Mouse (Mus musculus) macrophage (primary cell): Measurements from ENCODE around the gene Kcnh2. TPM values are rescaled to one million over a fixed set of nuclear protein-coding genes. Genes with fewer than 3 reads are reported as not detected.

Source experiments
- H3K27ac ChIP-seq: fragments of 350-480 bp; formaldehyde crosslinking; 2 replicates; pipeline ENCODE4 v1.9.0; 2021
- H3K36me3 ChIP-seq: fragments of 350-480 bp; formaldehyde crosslinking; 2 replicates; pipeline ENCODE4 v1.9.0; 2021; ENCODE audit errors: inconsistent target
- H3K4me3 ChIP-seq: fragments of 350-480 bp; formaldehyde crosslinking; 2 replicates; pipeline ENCODE4 v1.9.0; 2021; ENCODE audit errors: inconsistent target
- H3K79me2 ChIP-seq: fragments of 350-480 bp; formaldehyde crosslinking; 2 replicates; pipeline ENCODE4 v1.9.0; 2021; ENCODE audit errors: inconsistent target
- WGBS: methylation state at CpG from one replicate; pipeline ENCODE4 v1.1.7; 2026; ENCODE audit warnings: inconsistent platforms; ENCODE audit not compliant: missing documents; 5-methylcytosine and 5-hydroxymethylcytosine counted together
- polyA plus RNA-seq: library from polyadenylated mRNA; stranded (reverse); fragments of 250-400 nt; gene quantifications from 3 replicates; pipeline ENCODE4 v1.2.4, GENCODE M21; 2018; ENCODE audit warnings: inconsistent platforms

Gene Kcnh2
- polyA plus RNA-seq, 1 experiment from 2014 or later: not detected

- WGBS: 90% methylated on average over 12 of the region's 12 CpGs
- Histone ChIP-seq H3K79me2 (no peaks in the 10 kb centered on the region), H3K4me3 (no peak within 1 kb of the TSS), H3K36me3 (no peaks in the 10 kb centered on the region), H3K27ac (no peak within 1 kb of the TSS)
Observed at GRCm38 (mm10) chr5:24364508-24364907, 13.1 kb upstream of the Kcnh2 start, which contains the start of gene Nos3. Gene Nos3, plus strand, starts transcription at chr5:24364810.

GRCm38 (mm10) chr5:24364061-24364460 is 12.7 kb upstream of the Kcnh2 start:
- no peaks in the 10 kb centered on the region for H3K36me3 ChIP-seq
- no peaks in the 10 kb centered on the region for H3K79me2 ChIP-seq
- WGBS: 88% methylated on average over 3 of the region's 3 CpGs
- H3K4me3 ChIP-seq: no peak overlapping the region
- no peak overlapping the region for H3K27ac ChIP-seq

GRCm38 (mm10) chr5:24363467-24363866 is 12.1 kb upstream of the Kcnh2 start:
- 100% methylated on average over 2 of the region's 2 CpGs for WGBS
- Histone ChIP-seq H3K27ac (no peak overlapping the region), H3K79me2 (no peaks in the 10 kb centered on the region), H3K36me3 (no peaks in the 10 kb centered on the region), H3K4me3 (no peak overlapping the region)

GRCm38 (mm10) chr5:24360792-24361454 is 9.5 kb upstream of the Kcnh2 start:
- no peak overlapping the region for H3K4me3 ChIP-seq
- 0% methylated on average over 7 of the region's 7 CpGs for WGBS

GRCm38 (mm10) chr5:24357461-24357860 is 6.1 kb upstream of the Kcnh2 start:
- Histone ChIP-seq H3K4me3 (no peak overlapping the region), H3K79me2 (no peaks in the 10 kb centered on the region), H3K36me3 (no peaks in the 10 kb centered on the region), H3K27ac (no peak overlapping the region)
- WGBS: 14% methylated on average over 7 of the region's 7 CpGs

More at GRCm38 (mm10) chr5:24360792-24361454, 9.5 kb upstream of the Kcnh2 start:
- H3K79me2 ChIP-seq: no peaks in the 10 kb centered on the region
- H3K36me3 ChIP-seq: no peaks in the 10 kb centered on the region
- no peak overlapping the region for H3K27ac ChIP-seq

GRCm38 (mm10) chr5:24356764-24357163 is 5.4 kb upstream of the Kcnh2 start:
- 71% methylated on average over 4 of the region's 4 CpGs for WGBS
- H3K79me2 ChIP-seq: no peaks in the 10 kb centered on the region
- H3K4me3 ChIP-seq: no peak overlapping the region
- no peak overlapping the region for H3K27ac ChIP-seq
- H3K36me3 ChIP-seq: no peaks in the 10 kb centered on the region

- Histone ChIP-seq H3K36me3 (no peaks in the 10 kb centered on the region), H3K27ac (no peak overlapping the region), H3K79me2 (no peaks in the 10 kb centered on the region), H3K4me3 (no peak overlapping the region)
- 74% methylated on average over 4 of the region's 4 CpGs for WGBS
Observed at GRCm38 (mm10) chr5:24353327-24353726, 1.9 kb upstream of the Kcnh2 start.

- Histone ChIP-seq H3K4me3 (no peak overlapping the region), H3K36me3 (no peaks in the 10 kb centered on the region), H3K79me2 (no peaks in the 10 kb centered on the region), H3K27ac (no peak overlapping the region)
- WGBS: 19% methylated on average over 24 of the region's 24 CpGs
Observed at GRCm38 (mm10) chr5:24352251-24352859, 951 bp upstream of the Kcnh2 start.

GRCm38 (mm10) chr5:24351701-24352171 is 332 bp upstream of the Kcnh2 start:
- Histone ChIP-seq H3K4me3 (no peak overlapping the region), H3K79me2 (no peaks in the 10 kb centered on the region), H3K27ac (no peak overlapping the region), H3K36me3 (no peaks in the 10 kb centered on the region)
- WGBS: 2% methylated on average over 40 of the region's 41 CpGs

GRCm38 (mm10) chr5:24350531-24351250 is 713 bp downstream of the Kcnh2 start:
- Histone ChIP-seq H3K27ac (no peak overlapping the region), H3K36me3 (no peaks in the 10 kb centered on the region), H3K4me3 (no peak overlapping the region), H3K79me2 (no peaks in the 10 kb centered on the region)
- 74% methylated on average over 11 of the region's 15 CpGs for WGBS

- Histone ChIP-seq H3K79me2 (no peaks in the 10 kb centered on the region), H3K27ac (no peak overlapping the region), H3K36me3 (no peaks in the 10 kb centered on the region), H3K4me3 (no peak overlapping the region)
- 83% methylated on average over 3 of the region's 3 CpGs for whole genome bisulfite sequencing
Observed at GRCm38 (mm10) chr5:24350073-24350472, 1.3 kb downstream of the Kcnh2 start.

GRCm38 (mm10) chr5:24348546-24348945 is 2.9 kb downstream of the Kcnh2 start:
- Histone ChIP-seq H3K79me2 (no peaks in the 10 kb centered on the region), H3K4me3 (no peak overlapping the region), H3K36me3 (no peaks in the 10 kb centered on the region), H3K27ac (no peak overlapping the region)
- WGBS: 2% methylated on average over 30 of the region's 30 CpGs

GRCm38 (mm10) chr5:24348128-24348527 is 3.3 kb downstream of the Kcnh2 start:
- WGBS: 1% methylated on average over 41 of the region's 41 CpGs

GRCm38 (mm10) chr5:24347186-24347875 is 4.1 kb downstream of the Kcnh2 start:
- Histone ChIP-seq H3K27ac (no peak overlapping the region), H3K4me3 (no peak overlapping the region), H3K79me2 (no peaks in the 10 kb centered on the region), H3K36me3 (no peaks in the 10 kb centered on the region)
- WGBS: 88% methylated on average over 7 of the region's 7 CpGs

More at GRCm38 (mm10) chr5:24348128-24348527, 3.3 kb downstream of the Kcnh2 start:
- no peaks in the 10 kb centered on the region for H3K79me2 ChIP-seq
- H3K27ac ChIP-seq: no peak overlapping the region
- H3K36me3 ChIP-seq: no peaks in the 10 kb centered on the region
- no peak overlapping the region for H3K4me3 ChIP-seq
